Comparison of ENCODE assay signal across 32 mouse cellular contexts in the genomic region with DNA sequence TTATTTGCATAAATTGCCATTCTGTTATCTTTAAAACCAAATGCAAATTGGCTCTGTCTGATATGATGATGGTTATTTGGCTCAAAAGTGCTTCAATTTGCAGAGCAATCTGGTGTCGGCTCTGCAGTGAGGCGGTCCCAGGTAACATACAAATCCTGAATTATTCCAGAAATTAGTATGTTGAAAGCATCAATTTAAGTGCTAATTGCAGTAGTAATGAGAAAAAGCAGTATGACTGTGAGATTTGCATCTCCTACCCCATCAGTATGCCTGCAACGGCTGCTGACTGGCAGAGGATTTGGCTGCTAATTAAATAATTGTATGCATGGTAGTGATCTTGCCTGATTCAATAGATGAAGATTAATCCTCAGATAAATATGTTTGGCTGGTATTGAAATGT. TPM values are rescaled to one million over a fixed set of nuclear protein-coding genes. Genes with fewer than 3 reads are reported as not detected.
DNase-seq lines count a peak whose midpoint lies in the region; ATAC-seq and TF ChIP-seq lines count a peak whose summit lies in the region.
"Had no signal": no experiment of that assay in that cellular context is flagged by ENCODE, and none has a peak within 500 bp of the region (broad histone marks: within the 10 kb centered on the region; RNA-seq: fewer than 3 reads in every experiment).

No protein-coding gene starts in this region.

- intact Hi-C loops in left cerebral cortex, postnatal 10 days (cut with DNase I) = no loop called here

- H3K4me3 ChIP-seq in forebrain, embryonic 11.5 days (ENCODE audit: low read depth, low read length) = no peak overlapping the region
- H3K4me3 ChIP-seq in forebrain, embryonic 10.5 days = no peak overlapping the region
- H3K4me3 ChIP-seq in midbrain, embryonic 13.5 days (replicated peaks) = no peak overlapping the region
- no peak overlapping the region for H3K4me3 ChIP-seq in midbrain, postnatal 0 days (ENCODE audit: low read depth, low read length)
- no peak overlapping the region for H3K4me3 ChIP-seq in forebrain, embryonic 14.5 days (ENCODE audit: low read depth, low read length)
- no peak overlapping the region for H3K4me3 ChIP-seq in midbrain, embryonic 16.5 days (ENCODE audit: low read depth, low read length)
- H3K4me3 ChIP-seq: erythroblast, embryonic 14.5 days; heart, embryonic 10.5 days; heart, embryonic 15.5 days; hindbrain, embryonic 15.5 days; myocyte; neural tube, embryonic 13.5 days had no signal

- no peak for DNase-seq in forebrain, embryonic 11.5 days (ENCODE audit: low spot score)
- no peak for DNase-seq in forebrain, embryonic 10.5 days (ENCODE audit: extremely low spot score, low spot score)
- DNase-seq in midbrain, postnatal 0 days (ENCODE audit: low spot score) = no peak
- peak; percentile 91 for DNase-seq in forebrain, embryonic 14.5 days (ENCODE audit: low spot score)
- DNase-seq in left cerebral cortex, postnatal 10 days (ENCODE audit: extremely low spot score in 1 of 2, low spot score in 2 of 2) = no peak
- DNase-seq in kidney, adult 9 months = no peak
- DNase-seq: adrenal gland, postnatal 10 days; cerebellum, adult 2 months; cerebellum, postnatal 14 days; gastrocnemius, postnatal 14 days; kidney, adult 8-10 months; kidney, postnatal 10 days; layer of hippocampus, adult 9-11 months; liver; lung, embryonic 14.5 days; lung, postnatal 14 days; thymus, adult 2 months; thymus, postnatal 36 days had no signal

- H3K36me3 ChIP-seq in forebrain, embryonic 11.5 days (ENCODE audit: control insufficient read depth, insufficient read depth, low read length) = no peaks in the 10 kb centered on the region
- peaks cover 8% of the 10 kb centered on the region; the same call in 1 of the 2 replicates for H3K36me3 ChIP-seq in forebrain, embryonic 10.5 days (replicated peaks)
- H3K36me3 ChIP-seq in midbrain, embryonic 13.5 days = no peaks in the 10 kb centered on the region
- peaks cover 3% of the 10 kb centered on the region; the same call in 1 of the 2 replicates for H3K36me3 ChIP-seq in midbrain, postnatal 0 days (ENCODE audit: insufficient read depth, low read length)
- H3K36me3 ChIP-seq in forebrain, embryonic 14.5 days (ENCODE audit: control insufficient read depth, insufficient read depth, low read length) = 0 out of 2 replicates have a peak, but pooled peaks cover 5% of the 10 kb centered on the region
- no peaks in the 10 kb centered on the region for H3K36me3 ChIP-seq in midbrain, embryonic 16.5 days (ENCODE audit: control insufficient read depth, insufficient read depth, low read length)
- H3K36me3 ChIP-seq: heart, embryonic 15.5 days; hindbrain, embryonic 15.5 days; neural tube, embryonic 13.5 days had no signal

- no peaks in the 10 kb centered on the region for H3K9me3 ChIP-seq in forebrain, embryonic 11.5 days (ENCODE audit: control insufficient read depth, low read length)
- H3K9me3 ChIP-seq in forebrain, embryonic 10.5 days = no peaks in the 10 kb centered on the region
- no peaks in the 10 kb centered on the region for H3K9me3 ChIP-seq in midbrain, embryonic 13.5 days
- no peaks in the 10 kb centered on the region for H3K9me3 ChIP-seq in midbrain, postnatal 0 days (ENCODE audit: low read length)
- no peaks in the 10 kb centered on the region for H3K9me3 ChIP-seq in forebrain, embryonic 14.5 days (replicated peaks; ENCODE audit: control insufficient read depth, low read length)
- no peaks in the 10 kb centered on the region for H3K9me3 ChIP-seq in midbrain, embryonic 16.5 days (replicated peaks; ENCODE audit: control insufficient read depth, low read length, poor library complexity, severe bottlenecking)
- H3K9me3 ChIP-seq: G1E; heart, embryonic 10.5 days; heart, embryonic 15.5 days; hindbrain, embryonic 15.5 days; neural tube, embryonic 13.5 days had no signal

- no peak overlapping the region for H3K27ac ChIP-seq in forebrain, embryonic 11.5 days (ENCODE audit: low read depth, low read length)
- no peak overlapping the region for H3K27ac ChIP-seq in forebrain, embryonic 10.5 days
- no peak overlapping the region for H3K27ac ChIP-seq in midbrain, embryonic 13.5 days
- no peak overlapping the region for H3K27ac ChIP-seq in midbrain, postnatal 0 days (ENCODE audit: low read depth, low read length)
- H3K27ac ChIP-seq in forebrain, embryonic 14.5 days (ENCODE audit: low read depth, low read length) = no peak overlapping the region
- no peak overlapping the region for H3K27ac ChIP-seq in midbrain, embryonic 16.5 days (ENCODE audit: low read length)
- H3K27ac ChIP-seq: heart, embryonic 10.5 days; heart, embryonic 15.5 days; hindbrain, embryonic 15.5 days; liver, embryonic 14.5 days; neural tube, embryonic 13.5 days had no signal

- no peak overlapping the region for H3K4me2 ChIP-seq in forebrain, embryonic 11.5 days (ENCODE audit: low read depth, low read length, severe bottlenecking)
- no peak overlapping the region for H3K4me2 ChIP-seq in midbrain, embryonic 13.5 days (replicated peaks)
- no peak overlapping the region for H3K4me2 ChIP-seq in midbrain, postnatal 0 days (ENCODE audit: low read depth, low read length, poor library complexity, severe bottlenecking)
- no peak overlapping the region for H3K4me2 ChIP-seq in forebrain, embryonic 14.5 days (ENCODE audit: low read length)
- H3K4me2 ChIP-seq in midbrain, embryonic 16.5 days (ENCODE audit: low read length) = no peak overlapping the region
- H3K4me2 ChIP-seq: heart, embryonic 15.5 days; hindbrain, embryonic 15.5 days; lung, embryonic 14.5 days; neural tube, embryonic 13.5 days had no signal

- H3K4me1 ChIP-seq in forebrain, embryonic 11.5 days (replicated peaks; ENCODE audit: control insufficient read depth, insufficient read depth, low read length) = no peaks in the 10 kb centered on the region
- no peaks in the 10 kb centered on the region for H3K4me1 ChIP-seq in forebrain, embryonic 10.5 days
- H3K4me1 ChIP-seq in midbrain, embryonic 13.5 days (replicated peaks) = no peaks in the 10 kb centered on the region
- no peaks in the 10 kb centered on the region for H3K4me1 ChIP-seq in midbrain, postnatal 0 days (ENCODE audit: insufficient read depth, low read length)
- no peaks in the 10 kb centered on the region for H3K4me1 ChIP-seq in forebrain, embryonic 14.5 days (ENCODE audit: control insufficient read depth, insufficient read depth, low read length)
- H3K4me1 ChIP-seq in midbrain, embryonic 16.5 days (ENCODE audit: control insufficient read depth, insufficient read depth, low read length) = no peaks in the 10 kb centered on the region
- H3K4me1 ChIP-seq: heart, embryonic 10.5 days; heart, embryonic 15.5 days; hindbrain, embryonic 15.5 days; neural tube, embryonic 13.5 days had no signal

- H3K9ac ChIP-seq in forebrain, embryonic 11.5 days (ENCODE audit: low read length) = no peak overlapping the region
- H3K9ac ChIP-seq in midbrain, embryonic 13.5 days (replicated peaks) = no peak overlapping the region
- H3K9ac ChIP-seq in midbrain, postnatal 0 days (replicated peaks; ENCODE audit: low read length, poor library complexity, severe bottlenecking) = no peak overlapping the region
- no peak overlapping the region for H3K9ac ChIP-seq in forebrain, embryonic 14.5 days (ENCODE audit: low read length)
- no peak overlapping the region for H3K9ac ChIP-seq in midbrain, embryonic 16.5 days (ENCODE audit: low read depth, low read length)
- H3K9ac ChIP-seq: heart, embryonic 15.5 days; hindbrain, embryonic 15.5 days; liver, embryonic 14.5 days; lung, embryonic 14.5 days; neural tube, embryonic 13.5 days had no signal

- TF ChIP-seq CTCF in midbrain, postnatal 0 days (IDR thresholded peaks at IDR 0.05) = no peak

- no peaks in the 10 kb centered on the region for H3K27me3 ChIP-seq in forebrain, embryonic 11.5 days (ENCODE audit: control insufficient read depth, insufficient read depth, low read length)
- no peaks in the 10 kb centered on the region for H3K27me3 ChIP-seq in forebrain, embryonic 10.5 days (ENCODE audit: poor library complexity, severe bottlenecking)
- H3K27me3 ChIP-seq in midbrain, embryonic 13.5 days = no peaks in the 10 kb centered on the region
- no peaks in the 10 kb centered on the region for H3K27me3 ChIP-seq in midbrain, postnatal 0 days (ENCODE audit: insufficient read depth, low read length)
- H3K27me3 ChIP-seq in forebrain, embryonic 14.5 days (replicated peaks; ENCODE audit: control insufficient read depth, insufficient read depth, low read length) = no peaks in the 10 kb centered on the region
- H3K27me3 ChIP-seq in midbrain, embryonic 16.5 days (ENCODE audit: control insufficient read depth, insufficient read depth, low read depth, low read length) = no peaks in the 10 kb centered on the region
- H3K27me3 ChIP-seq: heart, embryonic 15.5 days; hindbrain, embryonic 15.5 days; neural tube, embryonic 13.5 days had no signal

- 0 out of 2 replicates have a peak, but pooled peaks have one; percentile 39 for ATAC-seq in forebrain, embryonic 11.5 days (replicated peaks; ENCODE audit: low FRiP score)
- ATAC-seq in midbrain, embryonic 13.5 days = 0 out of 2 replicates have a peak, but pooled peaks have one; percentile 43
- ATAC-seq in midbrain, postnatal 0 days (ENCODE audit: low FRiP score) = no peak
- ATAC-seq in forebrain, embryonic 14.5 days = peak; percentile 91
- peak; percentile 28; the same call in 1 of the 2 replicates for ATAC-seq in midbrain, embryonic 16.5 days
- ATAC-seq: intestine, embryonic 16.5 days had no signal

- whole genome bisulfite sequencing in forebrain, embryonic 11.5 days = 83% methylated on average over 3 of the region's 3 CpGs
- WGBS in forebrain, embryonic 10.5 days = 94% methylated on average over 3 of the region's 3 CpGs
- 71% methylated on average over 3 of the region's 3 CpGs for WGBS in midbrain, embryonic 13.5 days
- 75% methylated on average over 3 of the region's 3 CpGs for WGBS in midbrain, postnatal 0 days
- WGBS in forebrain, embryonic 14.5 days = 20% methylated on average over 3 of the region's 3 CpGs
- 68% methylated on average over 3 of the region's 3 CpGs for WGBS in midbrain, embryonic 16.5 days

RNA-seq across cellular contexts. Expression of gene Sim1, which starts 51.2 kb away (rescaled TPM):
- 4.3 and 4.8 TPM in 2 replicates for polyA plus RNA-seq in forebrain, embryonic 11.5 days (2014; fragmentation: Nextera tagmentation; extraction: Ambion mirVana)
- polyA plus RNA-seq in forebrain, embryonic 10.5 days (2016; fragmentation: Nextera tagmentation; extraction: Ambion mirVana) = 0.86 and 1.8 TPM in 2 replicates
- 3.6 and 6.0 TPM in 2 replicates for polyA plus RNA-seq in midbrain, embryonic 13.5 days (2015; fragmentation: Nextera tagmentation; extraction: Ambion mirVana)
- total RNA-seq in midbrain, postnatal 0 days (2014; rRNA removed) = 1.6 and 2.5 TPM in 2 replicates
- 0.96 and 2.1 TPM in 2 replicates for polyA plus RNA-seq in midbrain, postnatal 0 days (2015; fragmentation: Nextera tagmentation; extraction: Ambion mirVana)
- 1.5 and 1.8 TPM in 2 replicates for polyA plus RNA-seq in forebrain, embryonic 14.5 days (2014; fragmentation: Nextera tagmentation; extraction: Ambion mirVana)
- polyA plus RNA-seq in midbrain, embryonic 16.5 days (2015; fragmentation: Nextera tagmentation; extraction: Ambion mirVana) = 2.0 and 2.8 TPM in 2 replicates
- under 1 TPM; 0.58 to 0.83 TPM for total RNA-seq in left cerebral cortex, postnatal 10 days (2021)
- total RNA-seq: adrenal gland, postnatal 10 days; granulocyte monocyte progenitor cell, adult 5-6 weeks; heart, postnatal 25 days had no signal
- polyA plus RNA-seq: cerebellum, adult 2 months; cortical plate, adult 2 months; erythroblast, embryonic 14.5 days; G1E; heart, embryonic 15.5 days; liver, embryonic 14.5 days; thymus, adult 2 months had no signal
